Mouse (Mus musculus) spleen, embryonic (tissue): ENCODE measurements around the gene Ryr2.

ENCODE experiments used
- CTCF ChIA-PET: fragments of 350-600 bp; sonication (Branson Sonifier 250); formaldehyde crosslinking; loops from one replicate; lab custom pipeline; 2022; lab: Charles Lee

The Ryr2 gene

DNA sequence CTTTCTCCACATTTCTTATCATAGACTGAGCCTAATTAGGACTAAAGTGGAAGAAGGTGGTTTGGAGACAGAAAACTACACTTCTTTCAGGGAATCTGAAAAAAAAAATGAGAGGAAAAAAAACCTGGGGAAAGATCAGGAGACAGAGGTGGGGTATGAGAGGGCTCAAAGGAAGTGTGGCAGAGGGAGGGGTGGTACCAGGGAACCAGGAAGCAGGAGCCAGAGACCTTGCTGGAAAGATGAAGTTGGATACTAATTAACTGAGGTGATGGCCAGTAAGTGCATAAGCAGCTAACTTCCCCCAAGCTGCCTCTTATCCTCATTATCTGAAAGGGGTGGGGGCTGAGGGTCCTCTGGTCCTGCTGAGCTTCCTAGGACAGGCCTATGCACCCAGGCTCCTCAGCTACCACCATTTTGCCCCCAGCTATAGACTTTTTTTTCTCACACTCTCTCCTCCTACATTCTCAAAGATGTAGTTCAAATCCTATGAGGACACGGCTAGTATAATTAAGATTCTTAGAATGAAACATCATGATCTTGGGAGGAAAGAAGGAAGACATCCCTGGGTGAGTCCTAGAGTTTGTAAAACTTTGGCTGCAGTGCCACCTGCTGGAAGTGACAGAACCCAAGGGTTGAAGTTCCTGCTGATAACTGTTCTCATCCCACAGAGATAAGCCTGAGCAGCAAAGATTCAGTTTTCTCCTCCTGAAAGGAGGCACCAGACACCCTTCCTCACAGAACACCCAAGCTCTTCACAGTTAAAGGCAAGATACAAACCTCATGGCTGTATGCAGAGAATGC lies 543.3 kb downstream of the Ryr2 start:
- CTCF ChIA-PET = no interaction called here

- CTCF ChIA-PET = interaction anchor here (0.6 kb wide), 1 partner anchor 59 kb away, joined by 6 read pairs; no protein-coding TSS in a partner anchor
These were observed 557.1 kb downstream of the Ryr2 start for GRCm38 (mm10) chr13:11549644-11550043.

- CTCF ChIA-PET = interaction anchor here (0.6 kb wide), 1 partner anchor 60 kb away, joined by 6 read pairs; no protein-coding TSS in a partner anchor
These were observed 557.6 kb downstream of the Ryr2 start for GRCm38 (mm10) chr13:11549136-11549535.

- CTCF ChIA-PET = no interaction called here
These were observed 560.9 kb downstream of the Ryr2 start for GRCm38 (mm10) chr13:11545841-11546240.

DNA sequence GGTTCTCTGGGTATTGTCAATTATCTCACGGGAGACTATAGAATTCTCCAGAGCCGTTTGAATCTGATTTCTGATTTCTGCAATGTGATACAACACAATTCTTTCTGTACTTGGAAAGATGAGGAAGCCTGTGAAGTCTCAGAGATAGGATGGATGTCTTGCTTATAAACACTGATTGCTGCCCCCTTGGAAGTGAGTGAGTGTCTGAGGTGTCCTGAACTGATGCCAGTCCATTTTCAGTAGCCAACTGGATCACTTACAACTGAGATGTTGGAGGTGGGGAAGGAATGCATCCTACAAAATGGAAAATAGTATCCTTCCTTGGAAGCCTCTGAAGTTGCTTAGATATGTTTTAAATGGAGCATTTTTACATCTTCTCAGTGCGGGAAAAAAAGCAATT lies 564.2 kb downstream of the Ryr2 start:
- CTCF ChIA-PET = no interaction called here

DNA sequence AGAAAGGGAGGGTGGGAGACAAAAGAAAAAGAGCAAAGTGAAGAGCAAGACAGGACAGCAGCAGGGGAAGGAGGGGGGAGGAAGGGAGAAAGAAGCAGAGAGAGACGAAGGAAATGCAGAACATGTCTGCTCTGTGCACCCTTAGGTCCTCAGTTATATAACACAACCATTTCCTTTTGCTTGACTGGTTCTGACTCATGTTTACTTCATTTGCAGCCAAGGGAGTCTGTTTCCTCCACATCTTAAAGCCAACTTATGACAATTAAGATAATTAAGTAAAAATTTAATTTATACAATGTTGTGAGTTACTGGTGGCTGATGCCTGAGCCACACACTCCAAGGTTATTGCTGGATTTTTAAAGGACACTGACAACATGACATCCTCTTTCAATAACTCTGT lies 569.9 kb downstream of the Ryr2 start:
- CTCF ChIA-PET = no interaction called here

GRCm38 (mm10) chr13:11535874-11536273 lies 570.9 kb downstream of the Ryr2 start:
- CTCF ChIA-PET = no interaction called here

DNA sequence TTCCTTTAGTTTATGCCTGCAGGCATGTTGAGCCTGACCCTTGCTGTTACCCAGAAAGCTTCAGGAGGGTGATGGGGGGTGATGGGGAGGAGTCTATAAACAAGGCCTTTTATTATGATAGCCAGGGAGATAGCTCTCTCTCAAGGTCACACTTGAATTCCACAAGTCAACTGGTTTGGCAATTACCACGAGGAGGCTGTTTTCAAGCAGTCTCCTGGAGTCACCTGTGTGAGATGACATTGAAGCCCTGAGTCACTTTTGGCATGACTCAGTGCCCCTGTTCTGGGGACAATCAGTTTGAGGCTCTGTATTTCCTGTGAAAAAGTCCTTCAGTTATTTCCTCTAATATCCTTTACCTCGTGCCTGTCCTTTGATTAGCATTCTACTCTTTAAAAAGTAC lies 573.5 kb downstream of the Ryr2 start:
- CTCF ChIA-PET = no interaction called here

GRCm38 (mm10) chr13:11532014-11532890 lies 574.5 kb downstream of the Ryr2 start:
- CTCF ChIA-PET = no interaction called here

DNA sequence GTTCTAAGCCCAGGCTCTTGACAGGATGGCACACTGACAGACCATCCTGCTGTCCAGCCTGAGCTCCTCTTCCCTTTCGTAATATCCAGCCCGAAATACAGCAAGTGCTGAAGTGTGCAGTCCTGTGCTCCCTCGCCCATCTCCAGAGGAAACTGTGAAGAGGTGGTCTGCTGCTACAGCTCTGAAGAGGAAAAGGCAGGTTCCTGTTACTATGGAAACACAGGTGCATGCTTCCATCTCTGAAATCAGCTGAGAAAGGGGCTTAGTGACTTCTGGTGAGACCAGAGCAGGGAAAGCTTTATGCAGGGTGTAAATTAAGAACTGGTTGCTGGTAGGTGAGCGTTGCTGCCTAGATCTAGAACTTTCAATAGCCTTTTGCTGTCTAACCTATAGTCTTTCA lies 583.1 kb downstream of the Ryr2 start:
- CTCF ChIA-PET = interaction anchor here (0.5 kb wide), 1 partner anchor 585 kb away, joined by 11 read pairs; no protein-coding TSS in a partner anchor

DNA sequence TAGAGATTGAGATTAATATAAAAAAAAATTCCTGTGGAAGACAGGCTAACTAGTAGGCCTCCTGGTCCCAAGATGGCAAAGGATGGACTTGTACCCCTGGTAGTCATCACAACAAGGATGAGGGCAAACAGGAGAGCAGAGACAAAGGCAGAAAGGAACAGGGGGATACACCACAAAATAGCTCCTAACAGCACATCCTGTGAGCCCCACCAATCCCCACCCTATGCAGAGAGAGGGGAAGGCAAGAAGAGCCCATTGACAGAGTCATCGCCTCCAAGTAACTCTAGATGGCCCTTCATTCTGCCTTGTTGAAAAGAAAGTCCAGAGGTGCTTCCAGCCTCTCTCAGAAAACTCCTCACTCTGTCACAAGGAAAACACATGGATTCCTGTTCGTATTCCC lies 586.0 kb downstream of the Ryr2 start:
- CTCF ChIA-PET = no interaction called here

DNA sequence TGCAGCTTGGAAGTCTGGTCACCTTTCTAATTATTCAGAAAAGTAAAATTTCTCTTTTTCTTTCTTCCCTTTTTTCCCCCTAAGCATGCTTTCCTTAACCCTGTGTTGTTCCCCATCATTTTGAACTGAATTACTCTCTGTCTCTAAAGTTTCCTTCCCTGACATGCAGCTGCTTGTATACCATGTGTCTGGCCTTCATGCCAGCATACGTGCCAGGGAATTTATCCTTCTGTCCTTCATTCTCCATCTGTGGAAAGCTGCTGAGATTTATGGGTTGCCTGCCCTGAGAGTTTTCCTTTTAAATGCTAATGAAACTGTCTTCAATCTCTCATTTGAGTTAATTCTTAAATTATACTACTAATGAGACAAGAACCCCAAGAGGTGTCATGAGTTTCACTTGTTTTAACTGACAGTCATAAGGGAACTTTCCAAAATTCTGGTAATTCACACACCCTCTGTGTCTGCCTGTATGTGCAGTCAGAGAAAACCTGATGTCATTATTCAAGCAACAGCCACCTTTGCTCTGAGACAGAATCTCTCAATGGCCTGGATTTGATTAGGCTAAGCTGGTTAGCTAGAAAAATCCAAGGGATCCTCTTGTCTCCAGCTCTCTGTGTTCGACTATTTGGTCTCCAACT lies 595.1 kb downstream of the Ryr2 start:
- CTCF ChIA-PET = no interaction called here
